Mouse (Mus musculus) liver, adult 2 months (tissue): ENCODE measurements at regions not wholly inside any gene's neighbourhood (a gene's known extent, or its start where the extent isn't known, plus 50 kb on each side); places are given as distances from the start of the nearest gene placed in this dataset.
A peak's percentile ranks its signal among the peaks of the same experiment; 100 is the strongest.

Experiments
- DNase-seq: peaks from one replicate; pipeline ENCODE4 v3.0.0-alpha.2; 2011; ENCODE audit warnings: low read depth, low spot score; ENCODE audit errors: extremely low read depth
- H3K27ac ChIP-seq: fragments of 200-500 bp; replicated peaks from 2 replicates; pipeline ENCODE4 v1.5.1; 2012; ENCODE audit warnings: low read depth, mild to moderate bottlenecking, control low read depth, inconsistent platforms, low read length; ENCODE audit not compliant: insufficient read depth
- H3K27me3 ChIP-seq: fragments of 200-500 bp; 2 replicates; pipeline ENCODE4 v1.6.1; 2012; ENCODE audit warnings: mild to moderate bottlenecking, moderate library complexity, low read length, inconsistent platforms; ENCODE audit not compliant: control insufficient read depth, insufficient read depth
- H3K36me3 ChIP-seq: fragments of 200-500 bp; 2 replicates; pipeline ENCODE4 v1.6.1; 2012; ENCODE audit warnings: low read length, inconsistent platforms; ENCODE audit not compliant: control insufficient read depth, insufficient read depth
- H3K4me1 ChIP-seq: fragments of 200-500 bp; 2 replicates; pipeline ENCODE4 v1.6.1; 2011; ENCODE audit warnings: low read length; ENCODE audit not compliant: control insufficient read depth, insufficient read depth
- H3K4me3 ChIP-seq: fragments of 200-500 bp; 2 replicates; pipeline ENCODE4 v1.5.1; 2011; ENCODE audit warnings: low read depth, mild to moderate bottlenecking, control low read depth, low read length, moderate library complexity; ENCODE audit not compliant: insufficient read depth
- H3K79me2 ChIP-seq: fragments of 200-500 bp; 2 replicates; pipeline ENCODE4 v1.6.1; 2012; ENCODE audit warnings: inconsistent platforms, mild to moderate bottlenecking, low read length, moderate library complexity; ENCODE audit not compliant: control insufficient read depth, insufficient read depth
- H3K9ac ChIP-seq: fragments of 200-500 bp; 2 replicates; pipeline ENCODE4 v1.6.1; 2012; ENCODE audit warnings: low read depth, mild to moderate bottlenecking, control low read depth, inconsistent platforms, low read length
- CTCF ChIP-seq: fragments of 200-500 bp; IDR thresholded peaks from 2 replicates; pipeline ENCODE4 v1.5.1; 2011; ENCODE audit warnings: low read depth, low read length, control low read depth
- POLR2A ChIP-seq: fragments of 200-500 bp; IDR thresholded peaks from 2 replicates; pipeline ENCODE4 v1.6.1; 2011; ENCODE audit warnings: low read length, control low read depth; ENCODE audit not compliant: insufficient read depth; ENCODE audit errors: extremely low read depth
- WGBS: fragments of 180-500 bp; shearing (Covaris S2); methylation state at CpG from one replicate; pipeline ENCODE4 v1.1.7; 2018; 5-methylcytosine and 5-hydroxymethylcytosine counted together

GRCm38 (mm10) chr1:59414401-59415210 is 67.6 kb upstream of the Fzd7 start:
- Histone ChIP-seq H3K9ac (no peak overlapping the region), H3K27me3 (no peaks in the 10 kb centered on the region), H3K79me2 (no peaks in the 10 kb centered on the region), H3K36me3 (no peaks in the 10 kb centered on the region), H3K4me1 (peaks cover 18% of the 10 kb centered on the region), H3K4me3 (no peak overlapping the region), H3K27ac (no peak overlapping the region)
- TF ChIP-seq CTCF: no peak
- TF ChIP-seq POLR2A: no peak
- WGBS: 89% methylated on average over 13 of the region's 13 CpGs
- DNase-seq: no peak

- Histone ChIP-seq H3K4me3 (no peak overlapping the region), H3K9ac (no peak overlapping the region), H3K4me1 (peaks cover 18% of the 10 kb centered on the region), H3K36me3 (no peaks in the 10 kb centered on the region), H3K27me3 (no peaks in the 10 kb centered on the region), H3K79me2 (no peaks in the 10 kb centered on the region), H3K27ac (no peak overlapping the region)
- TF ChIP-seq CTCF (no peak), POLR2A (no peak)
- DNase-seq: no peak
- 93% methylated on average over 11 of the region's 11 CpGs for WGBS
These were observed 66.4 kb upstream of the Fzd7 start for GRCm38 (mm10) chr1:59415733-59416312.

GRCm38 (mm10) chr1:59417317-59417716 is 64.9 kb upstream of the Fzd7 start:
- no peaks in the 10 kb centered on the region for H3K79me2 ChIP-seq
- 51% methylated on average over 1 of the region's 1 CpGs for WGBS
- no peak overlapping the region for H3K27ac ChIP-seq
- H3K4me3 ChIP-seq: no peak overlapping the region
- no peaks in the 10 kb centered on the region for H3K27me3 ChIP-seq
- no peak for DNase-seq
- H3K9ac ChIP-seq: no peak overlapping the region
- H3K36me3 ChIP-seq: no peaks in the 10 kb centered on the region
- TF ChIP-seq CTCF: no peak
- TF ChIP-seq POLR2A: no peak
- peaks cover 18% of the 10 kb centered on the region for H3K4me1 ChIP-seq

GRCm38 (mm10) chr1:59417962-59418361 is 64.3 kb upstream of the Fzd7 start:
- DNase-seq: no peak
- TF ChIP-seq CTCF: no peak
- no peak for TF ChIP-seq POLR2A
- H3K4me3 ChIP-seq: no peak overlapping the region
- H3K4me1 ChIP-seq: peaks cover 18% of the 10 kb centered on the region
- no peaks in the 10 kb centered on the region for H3K79me2 ChIP-seq
- no peak overlapping the region for H3K9ac ChIP-seq
- H3K27me3 ChIP-seq: no peaks in the 10 kb centered on the region
- H3K36me3 ChIP-seq: no peaks in the 10 kb centered on the region
- no peak overlapping the region for H3K27ac ChIP-seq
- WGBS: 89% methylated on average over 3 of the region's 3 CpGs

GRCm38 (mm10) chr1:59418748-59419147 is 63.5 kb upstream of the Fzd7 start:
- peak; percentile 53 for DNase-seq
- Histone ChIP-seq H3K9ac (no peak overlapping the region), H3K4me1 (peaks cover 11% of the 10 kb centered on the region), H3K27ac (no peak overlapping the region), H3K36me3 (no peaks in the 10 kb centered on the region), H3K4me3 (no peak overlapping the region; the same call in 1 of the 2 replicates), H3K27me3 (no peaks in the 10 kb centered on the region), H3K79me2 (no peaks in the 10 kb centered on the region)
- no peak for TF ChIP-seq POLR2A
- no peak for TF ChIP-seq CTCF
- whole genome bisulfite sequencing: 31% methylated on average over 9 of the region's 9 CpGs
